Mouse (Mus musculus): ENCODE results near the gene Pycard. TPM values are rescaled to one million over a fixed set of nuclear protein-coding genes. Genes with fewer than 3 reads are reported as not detected.
"Not testable (repeated sequence)": the region's sequence is repeated elsewhere in the genome, so short reads cannot be mapped to it uniquely, and the experiment has no call there.

Pycard gene
- 20.7 and 23.0 TPM in 2 replicates for polyA plus RNA-seq (2015; fragmentation: Nextera tagmentation; extraction: Ambion mirVana)

DNA sequence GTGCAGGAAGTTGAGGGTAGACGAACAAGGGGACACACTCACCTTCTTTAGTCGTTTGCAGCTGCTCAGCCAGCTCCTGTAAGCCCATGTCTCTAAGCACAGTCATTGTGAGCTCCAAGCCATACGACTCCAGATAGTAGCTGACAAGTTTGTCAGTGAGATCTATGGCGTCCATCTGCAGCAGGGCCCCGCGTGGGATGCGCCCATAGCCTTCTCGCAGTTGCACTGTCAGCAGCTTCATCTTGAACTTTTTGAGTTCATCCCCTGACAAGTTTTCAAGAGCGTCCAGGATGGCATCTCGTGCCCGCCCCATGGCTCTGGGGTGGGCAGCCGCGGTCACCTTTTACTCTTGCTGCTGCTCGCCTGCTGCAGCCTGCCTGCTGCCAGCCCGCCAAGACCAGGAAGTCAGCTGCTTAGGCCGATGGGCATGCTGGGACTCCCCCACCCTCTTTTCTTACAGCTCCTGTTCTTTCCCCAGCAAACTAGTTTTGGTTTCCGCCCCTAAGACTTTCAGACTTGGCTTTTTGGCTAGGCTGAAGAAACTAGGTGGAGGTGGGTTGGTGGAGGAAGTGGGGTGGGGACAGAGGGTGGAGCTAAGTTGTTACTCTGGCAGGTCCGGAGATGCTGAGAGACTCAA, at the start of gene Pycard:
Gene Pycard (minus strand): TSS at position 527 of the 637 bp plus-strand sequence.
- peak; percentile 56 for ATAC-seq (ENCODE audit: low read depth)
- peak within 1 kb of the TSS; percentile 18 for H3K27ac ChIP-seq (ENCODE audit: low read length)
- no peaks in the 10 kb centered on the region for H3K9me3 ChIP-seq (replicated peaks; ENCODE audit: control insufficient read depth, low read length)
- H3K4me2 ChIP-seq (ENCODE audit: low read depth, low read length), result peak within 1 kb of the TSS; percentile 62
- H3K27me3 ChIP-seq (ENCODE audit: control insufficient read depth, insufficient read depth, low read depth, low read length), result no peaks in the 10 kb centered on the region
- H3K36me3 ChIP-seq (ENCODE audit: control insufficient read depth, insufficient read depth), result peaks cover 4% of the 10 kb centered on the region; the same call in 1 of the 2 replicates
- peak within 1 kb of the TSS; percentile 51 for H3K4me3 ChIP-seq (ENCODE audit: low read depth, low read length)
- 4% methylated on average over 18 of the region's 18 CpGs for WGBS (ENCODE audit: insufficient replicate concordance)
- peaks cover 27% of the 10 kb centered on the region for H3K4me1 ChIP-seq (ENCODE audit: control insufficient read depth, low read depth, low read length)
- H3K9ac ChIP-seq (ENCODE audit: low read depth, low read length), result peak within 1 kb of the TSS; percentile 44

DNA sequence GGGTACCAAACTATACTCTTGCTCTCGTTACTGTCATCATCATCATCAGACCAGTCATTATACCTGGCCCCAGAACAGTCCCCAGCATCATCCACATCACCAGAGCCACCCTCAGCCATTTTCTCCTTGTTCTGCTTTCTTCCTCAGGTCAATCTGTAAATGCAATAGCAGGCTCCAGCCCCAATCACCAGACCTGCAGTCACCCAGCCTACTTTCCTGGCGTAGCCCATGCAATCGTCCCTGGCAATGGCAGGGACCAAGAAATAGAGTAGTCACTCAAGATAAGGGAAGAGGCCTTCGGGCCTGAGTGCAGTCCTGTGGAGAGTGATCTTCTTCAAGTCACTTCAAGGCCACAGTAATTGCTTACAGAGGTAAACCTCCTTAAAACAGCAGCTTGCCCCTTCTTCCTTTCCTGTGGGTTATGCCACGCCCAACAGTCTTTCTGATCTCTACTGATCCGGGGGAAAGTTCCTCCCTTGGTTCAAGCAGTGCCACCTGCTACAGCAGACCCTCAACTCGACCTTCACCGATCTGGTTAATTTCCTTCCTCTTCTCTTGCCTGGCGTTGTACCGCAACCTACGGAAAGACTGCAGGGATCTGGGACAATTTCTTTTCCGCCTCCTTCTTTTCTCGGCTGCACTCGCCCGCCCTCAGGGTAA, 48.6 kb upstream of the Pycard start:
- ATAC-seq (ENCODE audit: low read depth); H3K9ac ChIP-seq (ENCODE audit: low read depth, low read length); H3K4me1 ChIP-seq (ENCODE audit: control insufficient read depth, low read depth, low read length); H3K9me3 ChIP-seq (replicated peaks; ENCODE audit: control insufficient read depth, low read length); H3K4me2 ChIP-seq (ENCODE audit: low read depth, low read length); H3K27me3 ChIP-seq (ENCODE audit: control insufficient read depth, insufficient read depth, low read depth, low read length); H3K36me3 ChIP-seq (ENCODE audit: control insufficient read depth, insufficient read depth); H3K27ac ChIP-seq (ENCODE audit: low read length); H3K4me3 ChIP-seq (ENCODE audit: low read depth, low read length): not testable (repeated sequence)
- WGBS (ENCODE audit: insufficient replicate concordance), result 17% methylated on average over 15 of the region's 15 CpGs

GRCm38 (mm10) chr7:128033616-128034015, 39.9 kb upstream of the Pycard start:
- Histone ChIP-seq H3K27me3 (ENCODE audit: control insufficient read depth, insufficient read depth, low read depth, low read length) (no peaks in the 10 kb centered on the region), H3K36me3 (ENCODE audit: control insufficient read depth, insufficient read depth) (no peaks in the 10 kb centered on the region), H3K4me3 (ENCODE audit: low read depth, low read length) (no peak overlapping the region), H3K9me3 (replicated peaks; ENCODE audit: control insufficient read depth, low read length) (no peaks in the 10 kb centered on the region), H3K9ac (ENCODE audit: low read depth, low read length) (no peak overlapping the region), H3K4me2 (ENCODE audit: low read depth, low read length) (no peak overlapping the region), H3K27ac (ENCODE audit: low read length) (no peak overlapping the region), H3K4me1 (ENCODE audit: control insufficient read depth, low read depth, low read length) (no peaks in the 10 kb centered on the region; the same call in 1 of the 2 replicates)
- no peak for ATAC-seq (ENCODE audit: low read depth)
- 62% methylated on average over 4 of the region's 4 CpGs for WGBS (ENCODE audit: insufficient replicate concordance)

GRCm38 (mm10) chr7:128032989-128033293, 39.3 kb upstream of the Pycard start:
- Histone ChIP-seq H3K4me2 (ENCODE audit: low read depth, low read length) (no peak overlapping the region), H3K9ac (ENCODE audit: low read depth, low read length) (no peak overlapping the region), H3K4me1 (ENCODE audit: control insufficient read depth, low read depth, low read length) (no peaks in the 10 kb centered on the region; the same call in 1 of the 2 replicates), H3K27ac (ENCODE audit: low read length) (no peak overlapping the region), H3K4me3 (ENCODE audit: low read depth, low read length) (no peak overlapping the region), H3K9me3 (replicated peaks; ENCODE audit: control insufficient read depth, low read length) (no peaks in the 10 kb centered on the region), H3K27me3 (ENCODE audit: control insufficient read depth, insufficient read depth, low read depth, low read length) (no peaks in the 10 kb centered on the region), H3K36me3 (ENCODE audit: control insufficient read depth, insufficient read depth) (no peaks in the 10 kb centered on the region)
- WGBS (ENCODE audit: insufficient replicate concordance), result 85% methylated on average over 3 of the region's 3 CpGs
- ATAC-seq (ENCODE audit: low read depth), result no peak

- Histone ChIP-seq H3K36me3 (ENCODE audit: control insufficient read depth, insufficient read depth) (no peaks in the 10 kb centered on the region), H3K27ac (ENCODE audit: low read length) (no peak overlapping the region), H3K4me2 (ENCODE audit: low read depth, low read length) (no peak overlapping the region), H3K4me1 (ENCODE audit: control insufficient read depth, low read depth, low read length) (no peaks in the 10 kb centered on the region; the same call in 1 of the 2 replicates), H3K4me3 (ENCODE audit: low read depth, low read length) (no peak overlapping the region), H3K9ac (ENCODE audit: low read depth, low read length) (no peak overlapping the region), H3K27me3 (ENCODE audit: control insufficient read depth, insufficient read depth, low read depth, low read length) (no peaks in the 10 kb centered on the region), H3K9me3 (replicated peaks; ENCODE audit: control insufficient read depth, low read length) (no peaks in the 10 kb centered on the region)
- WGBS (ENCODE audit: insufficient replicate concordance), result 63% methylated on average over 5 of the region's 5 CpGs
- no peak for ATAC-seq (ENCODE audit: low read depth)
Observed at GRCm38 (mm10) chr7:128032290-128032988, 38.8 kb upstream of the Pycard start.

- no peak overlapping the region for H3K4me3 ChIP-seq (ENCODE audit: low read depth, low read length)
- no peaks in the 10 kb centered on the region; the same call in 1 of the 2 replicates for H3K4me1 ChIP-seq (ENCODE audit: control insufficient read depth, low read depth, low read length)
- 41% methylated on average over 9 of the region's 9 CpGs for WGBS (ENCODE audit: insufficient replicate concordance)
- H3K36me3 ChIP-seq (ENCODE audit: control insufficient read depth, insufficient read depth), result no peaks in the 10 kb centered on the region
- no peak overlapping the region for H3K9ac ChIP-seq (ENCODE audit: low read depth, low read length)
- no peaks in the 10 kb centered on the region for H3K9me3 ChIP-seq (replicated peaks; ENCODE audit: control insufficient read depth, low read length)
- peak; percentile 84 for ATAC-seq (ENCODE audit: low read depth)
- H3K4me2 ChIP-seq (ENCODE audit: low read depth, low read length), result no peak overlapping the region
- H3K27ac ChIP-seq (ENCODE audit: low read length), result no peak overlapping the region
- H3K27me3 ChIP-seq (ENCODE audit: control insufficient read depth, insufficient read depth, low read depth, low read length), result no peaks in the 10 kb centered on the region
Observed at GRCm38 (mm10) chr7:128031403-128031976, 37.8 kb upstream of the Pycard start.

DNA sequence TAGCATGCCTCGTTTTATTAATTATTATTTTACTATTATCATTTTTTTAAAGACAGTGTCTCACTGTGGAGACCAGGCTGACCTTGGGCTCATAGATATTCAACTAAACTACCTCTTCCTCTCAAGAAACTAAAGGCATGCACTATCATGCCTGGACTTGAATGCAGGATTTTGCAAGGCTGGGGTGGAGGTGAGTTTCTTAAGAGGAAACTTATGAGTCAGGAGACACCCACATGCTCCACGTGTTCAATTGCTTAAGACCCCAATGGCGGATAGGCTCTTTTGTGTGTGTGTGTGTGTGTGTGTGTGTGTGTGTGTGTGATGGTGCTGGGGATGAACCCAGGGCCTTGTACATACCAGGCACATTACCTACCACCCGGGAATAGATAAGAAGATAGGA, 31.7 kb upstream of the Pycard start:
- no peak overlapping the region for H3K9ac ChIP-seq (ENCODE audit: low read depth, low read length)
- WGBS (ENCODE audit: insufficient replicate concordance), result 54% methylated on average over 4 of the region's 4 CpGs
- H3K4me3 ChIP-seq (ENCODE audit: low read depth, low read length), result no peak overlapping the region
- H3K9me3 ChIP-seq (replicated peaks; ENCODE audit: control insufficient read depth, low read length), result no peaks in the 10 kb centered on the region
- no peaks in the 10 kb centered on the region for H3K27me3 ChIP-seq (ENCODE audit: control insufficient read depth, insufficient read depth, low read depth, low read length)
- H3K27ac ChIP-seq (ENCODE audit: low read length), result peak overlapping the region; percentile 29; the same call in 1 of the 2 replicates
- no peak overlapping the region for H3K4me2 ChIP-seq (ENCODE audit: low read depth, low read length)
- no peaks in the 10 kb centered on the region for H3K4me1 ChIP-seq (ENCODE audit: control insufficient read depth, low read depth, low read length)
- H3K36me3 ChIP-seq (ENCODE audit: control insufficient read depth, insufficient read depth), result no peaks in the 10 kb centered on the region
- no peak for ATAC-seq (ENCODE audit: low read depth)

- Histone ChIP-seq H3K27me3 (ENCODE audit: control insufficient read depth, insufficient read depth, low read depth, low read length) (no peaks in the 10 kb centered on the region), H3K4me3 (ENCODE audit: low read depth, low read length) (no peak overlapping the region), H3K4me1 (ENCODE audit: control insufficient read depth, low read depth, low read length) (no peaks in the 10 kb centered on the region), H3K27ac (ENCODE audit: low read length) (peak overlapping the region; percentile 29; the same call in 1 of the 2 replicates), H3K4me2 (ENCODE audit: low read depth, low read length) (no peak overlapping the region), H3K9me3 (replicated peaks; ENCODE audit: control insufficient read depth, low read length) (no peaks in the 10 kb centered on the region), H3K9ac (ENCODE audit: low read depth, low read length) (no peak overlapping the region), H3K36me3 (ENCODE audit: control insufficient read depth, insufficient read depth) (no peaks in the 10 kb centered on the region)
- 76% methylated on average over 4 of the region's 4 CpGs for WGBS (ENCODE audit: insufficient replicate concordance)
- no peak for ATAC-seq (ENCODE audit: low read depth)
Observed at GRCm38 (mm10) chr7:128024932-128025331, 31.3 kb upstream of the Pycard start.
